Mouse (Mus musculus) erythroblast, embryonic 14.5 days (primary cell): ENCODE data around the gene Clec2l.

Experiments used
- GATA1 ChIP-seq: IDR thresholded peaks from 2 replicates; pipeline ENCODE4 v1.6.1; 2012; ENCODE audit warnings: low read length, inconsistent platforms, mixed read lengths
- TAL1 ChIP-seq: IDR thresholded peaks from 3 replicates; pipeline ENCODE4 v1.6.1; 2012; ENCODE audit warnings: low read length, inconsistent platforms, mixed read lengths

DNA sequence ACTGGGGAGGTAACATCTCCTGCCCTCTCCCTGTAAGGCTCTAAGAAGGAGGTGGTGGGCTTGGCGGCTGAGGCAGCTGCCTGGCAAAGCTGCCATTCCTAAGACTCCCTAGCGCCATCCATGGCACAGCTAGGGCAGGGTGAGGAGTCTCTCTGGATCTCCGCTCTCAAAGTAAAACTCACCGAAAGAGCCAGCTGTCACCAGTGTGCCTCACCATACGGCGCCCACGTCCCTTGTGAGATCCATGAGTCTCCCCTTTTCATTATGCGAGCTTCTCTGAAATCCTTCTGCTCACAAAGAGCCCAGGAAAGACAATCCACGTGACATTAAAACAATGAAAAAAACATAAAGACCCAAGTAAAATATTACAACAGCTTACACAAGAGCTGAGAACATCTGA, 33.7 kb downstream of the Clec2l start:
- TF ChIP-seq GATA1, result no peak
- no peak for TF ChIP-seq TAL1
